Comparison of ENCODE assay signal across 21 mouse cellular contexts in the genomic region with DNA sequence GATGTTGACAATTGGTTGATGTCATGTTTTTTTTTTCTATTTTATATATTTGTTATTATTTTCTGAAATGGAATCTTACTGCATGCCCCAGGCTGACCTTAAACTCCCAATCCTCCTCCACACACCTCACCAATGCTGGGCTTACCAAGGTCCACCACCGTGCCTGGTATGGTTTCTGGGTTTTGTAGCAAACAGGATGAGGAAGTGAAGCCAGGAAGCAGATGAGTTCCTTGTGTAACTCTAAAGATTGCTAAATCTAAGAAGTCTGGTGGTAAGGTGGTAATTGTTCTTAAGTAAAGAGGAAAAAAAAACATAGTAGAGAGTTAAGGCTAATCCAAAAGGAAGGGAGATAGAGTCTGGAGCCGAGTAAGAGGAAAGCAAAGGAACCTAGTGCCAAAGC. TPM values are rescaled to one million over a fixed set of nuclear protein-coding genes. Genes with fewer than 3 reads are reported as not detected.
"Had no signal": no experiment of that assay in that cellular context is flagged by ENCODE, and none has a peak within 500 bp of the region (broad histone marks: within the 10 kb centered on the region; RNA-seq: fewer than 3 reads in every experiment).

No protein-coding gene starts in this region.

- H3K4me2 ChIP-seq: limb, embryonic 12.5 days; liver, embryonic 13.5 days; stomach, embryonic 15.5 days had no signal

- DNase-seq: kidney, adult 8-10 months; kidney, postnatal 25 days; layer of hippocampus, postnatal 36 days; liver; liver, embryonic 13.5 days; midbrain, embryonic 14.5 days; right cerebral cortex, adult 18-20 months; right cerebral cortex, postnatal 25 days; thymus, adult 2 months; thymus, postnatal 25 days had no signal

- H3K36me3 ChIP-seq: limb, embryonic 12.5 days; liver, embryonic 13.5 days; stomach, embryonic 15.5 days had no signal

- H3K4me1 ChIP-seq: limb, embryonic 12.5 days; liver, embryonic 13.5 days; stomach, embryonic 15.5 days had no signal

- H3K9me3 ChIP-seq: limb, embryonic 12.5 days; liver, embryonic 13.5 days; stomach, embryonic 15.5 days had no signal

- H3K27ac ChIP-seq: limb, embryonic 12.5 days; liver, embryonic 13.5 days; macrophage; stomach, embryonic 15.5 days had no signal

- ATAC-seq: intestine, postnatal 0 days; liver, postnatal 0 days had no signal

- H3K9ac ChIP-seq: limb, embryonic 12.5 days; liver, embryonic 13.5 days; liver, postnatal 0 days; stomach, embryonic 15.5 days had no signal

- H3K27me3 ChIP-seq: limb, embryonic 12.5 days; liver, embryonic 13.5 days; stomach, embryonic 15.5 days had no signal

- H3K4me3 ChIP-seq: limb, embryonic 12.5 days; liver, embryonic 13.5 days; stomach, embryonic 15.5 days had no signal

RNA-seq across cellular contexts. Expression of a gene that starts 47.3 kb away (rescaled TPM):
- total RNA-seq: layer of hippocampus, postnatal 36 days; left cerebral cortex, postnatal 36 days had no signal
- polyA plus RNA-seq: intestine, postnatal 0 days; kidney, embryonic 16.5 days; limb, embryonic 12.5 days; liver, embryonic 13.5 days; liver, postnatal 0 days; lung, embryonic 16.5 days; macrophage; midbrain, embryonic 14.5 days; neural tube, embryonic 14.5 days; small intestine, adult 2 months; stomach, embryonic 15.5 days; thymus, adult 2 months; urinary bladder, adult 2 months had no signal
